Mouse (Mus musculus) layer of hippocampus, adult 9-10 months (tissue): ENCODE results near the gene Sdhaf1.
A peak's percentile ranks its signal among the peaks of the same experiment; 100 is the strongest.

Source experiments
- DNase-seq: peaks from one replicate; pipeline ENCODE4 v3.0.0; 2022; ENCODE audit warnings: low spot score

The Sdhaf1 gene

GRCm38 (mm10) chr7:30293795-30294194 is 29.9 kb downstream of the Sdhaf1 start:
- DNase-seq, result no peak

GRCm38 (mm10) chr7:30291215-30292131 is 32.2 kb downstream of the Sdhaf1 start, which contains the start of gene Clip3:
Clip3 (plus strand) TSS chr7:30291728.
- peak; percentile 81 for DNase-seq

- no peak for DNase-seq
These were observed 33.8 kb downstream of the Sdhaf1 start for GRCm38 (mm10) chr7:30289714-30290399.

- no peak for DNase-seq
These were observed 34.5 kb downstream of the Sdhaf1 start for GRCm38 (mm10) chr7:30289071-30289713.

GRCm38 (mm10) chr7:30288046-30288445 is 35.6 kb downstream of the Sdhaf1 start:
- no peak for DNase-seq

- no peak for DNase-seq
These were observed 36.8 kb downstream of the Sdhaf1 start for GRCm38 (mm10) chr7:30286701-30287410.

- no peak for DNase-seq
These were observed 41.0 kb downstream of the Sdhaf1 start for GRCm38 (mm10) chr7:30282740-30283139.

GRCm38 (mm10) chr7:30281522-30281921 is 42.2 kb downstream of the Sdhaf1 start:
- DNase-seq, result no peak

GRCm38 (mm10) chr7:30280670-30281138 is 43.0 kb downstream of the Sdhaf1 start:
- DNase-seq, result peak; percentile 86

- DNase-seq, result peak; percentile 82
These were observed 43.6 kb downstream of the Sdhaf1 start, which contains the start of the genes Thap8 and Wdr62 for GRCm38 (mm10) chr7:30279951-30280669. Thap8 (plus strand) TSS chr7:30280094. Wdr62 (minus strand) TSS chr7:30280419.

GRCm38 (mm10) chr7:30279536-30279935 is 44.2 kb downstream of the Sdhaf1 start:
- DNase-seq, result no peak

GRCm38 (mm10) chr7:30278911-30279310 is 44.8 kb downstream of the Sdhaf1 start:
- DNase-seq, result no peak

- DNase-seq, result no peak
These were observed 49.3 kb downstream of the Sdhaf1 start for GRCm38 (mm10) chr7:30274383-30274782.
